Mouse (Mus musculus): ENCODE measurements around the gene Notch3.
"Not testable (repeated sequence)": the region's sequence is repeated elsewhere in the genome, so short reads cannot be mapped to it uniquely, and the experiment has no call there.

Notch3 gene

DNA sequence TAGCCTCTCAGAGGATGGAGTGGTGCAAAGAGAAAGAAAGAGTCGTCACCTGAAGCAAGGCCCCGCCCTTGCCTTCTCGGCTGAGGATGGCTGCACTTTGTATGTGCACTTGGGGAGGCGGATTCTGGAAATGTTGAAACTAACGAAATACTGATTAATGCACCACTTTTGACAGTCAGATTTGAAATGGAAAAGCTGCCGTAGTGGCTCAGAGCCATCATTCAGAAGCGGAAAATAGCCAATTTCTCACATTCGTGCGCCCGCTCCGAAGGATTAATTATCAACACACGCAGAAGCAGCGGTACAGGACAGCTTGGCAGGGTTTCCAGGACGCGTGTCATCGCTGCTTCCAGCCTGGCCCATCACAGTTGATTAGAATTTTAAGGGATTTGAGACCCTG, 47.5 kb downstream of the Notch3 start:
- no peak for DNase-seq (ENCODE audit: low spot score in 2 of 2)

- DNase-seq (ENCODE audit: low spot score in 2 of 2): no peak
Observed at GRCm38 (mm10) chr17:32118484-32118883, 48.2 kb downstream of the Notch3 start.

- DNase-seq (ENCODE audit: low spot score in 2 of 2): not testable (repeated sequence)
Observed at GRCm38 (mm10) chr17:32117872-32118421, 48.7 kb downstream of the Notch3 start.

DNA sequence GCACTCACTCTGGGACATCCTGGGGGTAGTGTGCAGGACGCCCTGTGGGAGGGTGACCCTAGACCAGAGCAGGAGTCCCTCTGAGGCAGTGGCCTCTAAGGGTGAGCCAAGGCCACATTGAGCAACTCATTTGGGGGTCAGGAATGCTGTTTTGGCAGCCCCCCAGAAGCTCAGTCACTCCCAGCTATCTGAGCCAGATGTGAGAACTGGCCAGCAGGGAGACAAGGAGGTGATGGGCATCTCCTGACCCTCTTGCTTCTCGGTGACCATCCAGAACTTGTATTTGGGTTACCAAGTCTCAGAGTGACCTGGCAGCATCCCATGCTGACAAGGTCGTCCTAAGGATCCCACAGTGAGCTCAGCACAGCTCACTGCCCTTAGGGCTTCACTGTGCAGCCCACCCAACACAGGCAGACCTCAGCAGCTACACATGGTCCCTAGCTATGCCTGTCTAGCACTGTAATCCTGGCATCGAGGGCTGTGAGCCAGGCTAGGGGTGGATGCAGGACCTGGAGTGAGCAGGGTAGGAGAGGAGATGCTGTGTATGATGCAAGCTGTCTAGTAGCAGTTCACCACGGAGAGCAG, 49.3 kb downstream of the Notch3 start:
- peak in 1 of 2 experiments; percentile 65 for DNase-seq (ENCODE audit: low spot score in 2 of 2)

- no peak for DNase-seq (ENCODE audit: low spot score in 2 of 2)
Observed at GRCm38 (mm10) chr17:32116586-32117286, 49.9 kb downstream of the Notch3 start.

DNA sequence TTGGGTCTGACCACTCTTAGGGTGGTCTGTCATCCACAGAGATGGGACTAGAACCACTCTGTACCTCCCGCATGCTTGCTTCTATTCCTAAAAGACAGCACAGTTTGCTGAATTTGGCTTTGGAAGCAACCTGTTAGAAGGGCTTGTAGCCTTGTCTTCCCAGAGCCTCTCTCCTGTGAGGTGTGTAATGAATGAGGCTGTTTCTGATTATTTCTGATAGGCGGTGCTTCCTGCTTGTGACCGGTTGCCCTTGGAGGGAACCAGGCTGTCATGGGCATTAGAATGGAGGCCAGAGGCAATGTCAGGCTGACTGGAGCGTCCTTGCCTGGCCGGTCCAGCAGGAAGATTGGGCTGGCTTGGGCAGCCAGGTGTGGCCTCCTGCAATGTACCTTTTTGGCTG, 52.2 kb downstream of the Notch3 start:
- not testable (repeated sequence) for DNase-seq (ENCODE audit: low spot score in 2 of 2)

DNA sequence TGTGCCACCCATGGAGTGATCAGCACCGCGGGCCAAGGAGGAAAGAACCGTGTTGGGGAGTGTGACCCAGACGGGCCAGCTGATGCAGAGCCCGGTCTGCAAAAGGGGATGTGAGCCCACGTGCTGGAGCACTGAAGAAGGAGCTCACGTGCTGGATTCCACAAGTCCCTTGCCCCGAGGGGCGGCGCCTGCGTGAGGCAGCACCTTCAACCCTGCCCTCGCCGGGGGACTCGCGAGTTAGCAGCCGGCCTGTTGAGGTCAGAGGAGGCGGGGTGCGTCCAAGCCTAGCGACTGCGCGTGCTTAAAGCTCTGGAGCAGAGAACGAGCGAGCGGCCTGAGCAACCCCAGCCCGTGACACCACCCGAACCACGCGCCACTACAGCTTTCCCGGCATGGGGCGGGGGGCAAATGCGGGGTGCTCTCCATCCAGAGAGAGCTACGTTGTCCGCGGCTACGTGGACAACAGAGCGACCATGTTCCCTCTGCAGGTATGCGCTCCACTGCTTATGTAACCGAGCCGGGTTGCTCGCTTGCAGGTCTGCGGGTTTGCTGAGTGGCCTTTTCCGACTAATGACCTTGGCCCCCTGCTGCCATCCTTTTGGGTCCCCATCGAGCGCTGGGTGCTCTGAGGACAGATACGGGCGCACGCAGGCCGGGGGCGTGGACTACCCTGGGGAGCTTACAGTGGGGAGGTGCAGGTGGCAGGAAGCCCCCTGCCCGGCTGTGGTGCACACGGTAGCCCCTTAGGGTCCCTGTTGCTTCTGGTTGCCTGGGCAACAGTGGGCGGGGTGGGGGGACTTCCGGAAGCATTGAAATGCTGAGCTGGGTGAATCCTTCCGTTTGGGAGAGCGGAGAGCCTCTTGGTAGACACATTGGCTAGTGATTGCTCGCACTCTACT, 52.9 kb downstream of the Notch3 start:
- peak in 1 of 2 experiments; percentile 79 for DNase-seq (ENCODE audit: low spot score in 2 of 2)

GRCm38 (mm10) chr17:32113255-32113522, 53.5 kb downstream of the Notch3 start:
- DNase-seq (ENCODE audit: low spot score in 2 of 2): no peak

GRCm38 (mm10) chr17:32112434-32113254, 54.0 kb downstream of the Notch3 start:
- DNase-seq (ENCODE audit: low spot score in 2 of 2): no peak

GRCm38 (mm10) chr17:32110980-32111780, 55.5 kb downstream of the Notch3 start:
- no peak for DNase-seq (ENCODE audit: low spot score in 2 of 2)

GRCm38 (mm10) chr17:32110424-32110823, 56.2 kb downstream of the Notch3 start:
- peak; percentile 55 to 74 for DNase-seq (ENCODE audit: low spot score in 2 of 2)

GRCm38 (mm10) chr17:32109201-32109940, 57.3 kb downstream of the Notch3 start:
- DNase-seq (ENCODE audit: low spot score in 2 of 2): no peak

- not testable (repeated sequence) for DNase-seq (ENCODE audit: low spot score in 2 of 2)
Observed at GRCm38 (mm10) chr17:32108320-32109011, 58.2 kb downstream of the Notch3 start.

GRCm38 (mm10) chr17:32107877-32108276, 58.8 kb downstream of the Notch3 start:
- DNase-seq (ENCODE audit: low spot score in 2 of 2): no peak

DNA sequence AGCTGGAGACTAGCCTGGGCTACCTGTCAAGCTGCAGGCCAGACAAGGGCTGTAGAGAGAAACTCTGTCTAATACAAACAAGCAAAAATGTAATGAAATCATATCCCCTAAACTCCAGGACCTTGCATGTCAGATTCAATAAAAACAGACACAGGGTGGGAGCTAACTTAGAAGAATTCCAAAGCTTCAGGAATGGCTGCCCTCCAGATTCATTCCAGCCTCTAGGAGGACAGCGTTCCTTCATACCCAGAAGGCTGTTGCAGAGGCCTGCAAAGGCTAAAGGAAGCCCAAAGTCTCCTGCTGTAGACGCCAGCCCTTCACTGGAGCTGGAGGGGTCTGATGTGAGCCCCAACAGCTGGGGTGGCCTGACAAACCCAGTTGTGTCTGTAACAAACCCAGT, 60.3 kb downstream of the Notch3 start:
- no peak for DNase-seq (ENCODE audit: low spot score in 2 of 2)

DNA sequence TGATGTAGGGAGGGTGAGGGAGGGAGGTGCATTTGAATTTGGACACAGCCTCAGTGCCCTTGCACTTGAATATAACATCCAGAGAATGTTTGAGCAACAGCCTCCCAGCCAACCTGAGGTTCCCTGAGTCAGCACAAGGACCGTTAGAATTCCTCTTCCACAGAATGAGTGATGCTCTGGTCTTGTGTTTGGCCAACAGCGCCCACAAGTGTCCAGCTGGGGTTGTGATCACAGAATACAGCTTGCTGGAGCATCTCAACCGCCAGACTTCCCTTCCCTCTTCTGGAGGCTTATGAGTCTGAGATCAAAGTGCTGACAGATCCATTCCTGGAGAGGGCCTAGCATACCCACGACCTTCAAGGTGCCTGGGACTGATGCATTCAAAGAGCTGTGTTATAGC, 63.6 kb downstream of the Notch3 start:
- DNase-seq (ENCODE audit: low spot score in 2 of 2): no peak

- DNase-seq (ENCODE audit: low spot score in 2 of 2): peak; percentile 55 to 73
Observed at GRCm38 (mm10) chr17:32099943-32100586, 66.6 kb downstream of the Notch3 start.

- DNase-seq (ENCODE audit: low spot score in 2 of 2): no peak
Observed at GRCm38 (mm10) chr17:32099574-32099942, 67.1 kb downstream of the Notch3 start.

- not testable (repeated sequence) for DNase-seq (ENCODE audit: low spot score in 2 of 2)
Observed at GRCm38 (mm10) chr17:32098905-32099304, 67.7 kb downstream of the Notch3 start.

All from urinary bladder, postnatal 36 days (tissue).